Mouse (Mus musculus): ENCODE data around the gene Ndc80. TPM values are rescaled to one million over a fixed set of nuclear protein-coding genes. Genes with fewer than 3 reads are reported as not detected.
"Not testable (repeated sequence)": the region's sequence is repeated elsewhere in the genome, so short reads cannot be mapped to it uniquely, and the experiment has no call there.

Ndc80 gene
- 24.4 TPM for polyA plus RNA-seq (2021)

GRCm38 (mm10) chr17:71526711-71527564, at the start of gene Ndc80:
TSS of gene Ndc80 (minus strand) at chr17:71526857.
- no peaks in the 10 kb centered on the region for H3K27me3 ChIP-seq
- peak; percentile 86 for DNase-seq (ENCODE audit: low read depth, low spot score)
- CTCF ChIA-PET: interaction anchor here (0.9 kb wide), 1 partner anchor 15 kb away, joined by 3 read pairs; no protein-coding TSS in a partner anchor
- POLR2A ChIA-PET: interaction anchor here (1.3 kb wide), 1 partner anchor 25 kb away, joined by 3 read pairs; the partner anchor contains the start of gene Spdya
- peak; percentile 99 for ATAC-seq
- no peak for TF ChIP-seq CTCF (IDR thresholded peaks at IDR 0.05)
- in situ Hi-C loops (cut with MboI; ENCODE audit: low pct_unique_long_range_greater_than_20kb): no loop called here

- ChIA-PET CTCF (interaction anchor here (0.8 to 1.6 kb wide), 3 partner anchors 9 to 362 kb away, joined by 3 to 6 read pairs (median 4); no protein-coding TSS in a partner anchor), POLR2A (no interaction called here)
- in situ Hi-C loops (cut with MboI; ENCODE audit: low pct_unique_long_range_greater_than_20kb): no loop called here
- no peak for DNase-seq (ENCODE audit: low read depth, low spot score)
- TF ChIP-seq CTCF (IDR thresholded peaks at IDR 0.05): peak; percentile 48
- ATAC-seq: no peak
- no peaks in the 10 kb centered on the region for H3K27me3 ChIP-seq
Measured at GRCm38 (mm10) chr17:71561631-71562030, 35.0 kb upstream of the Ndc80 start.

- no peak for TF ChIP-seq CTCF (IDR thresholded peaks at IDR 0.05)
- in situ Hi-C loops (cut with MboI; ENCODE audit: low pct_unique_long_range_greater_than_20kb): loop anchor here (10.0 kb wide), 2 partner anchors 322 to 1232 kb away; no protein-coding TSS in a partner anchor
- H3K27me3 ChIP-seq: peaks cover 11% of the 10 kb centered on the region
- ChIA-PET CTCF (interaction anchor here (0.8 to 1.1 kb wide), 3 partner anchors 9 to 26 kb away, joined by 3 to 4 read pairs (median 3); no protein-coding TSS in a partner anchor), POLR2A (no interaction called here)
- no peak for DNase-seq (ENCODE audit: low read depth, low spot score)
- no peak for ATAC-seq
Measured at GRCm38 (mm10) chr17:71552901-71553300, 26.2 kb upstream of the Ndc80 start.

GRCm38 (mm10) chr17:71551757-71552451, 25.2 kb upstream of the Ndc80 start, which contains the start of gene Spdya:
TSS of gene Spdya (plus strand) at chr17:71552061.
- DNase-seq (ENCODE audit: low read depth, low spot score) (peak; percentile 13), ATAC-seq (peak; percentile 97)
- in situ Hi-C loops (cut with MboI; ENCODE audit: low pct_unique_long_range_greater_than_20kb): loop anchor here (10.0 kb wide), 2 partner anchors 323 to 1233 kb away; no protein-coding TSS in a partner anchor
- H3K27me3 ChIP-seq: peaks cover 11% of the 10 kb centered on the region
- CTCF ChIA-PET: interaction anchor here (1.1 kb wide), 1 partner anchor 10 kb away, joined by 4 read pairs; no protein-coding TSS in a partner anchor
- TF ChIP-seq CTCF (IDR thresholded peaks at IDR 0.05): no peak
- POLR2A ChIA-PET: interaction anchor here (1.2 kb wide), 1 partner anchor 26 kb away, joined by 3 read pairs; the partner anchor contains the start of gene Ndc80

GRCm38 (mm10) chr17:71551350-71551749, 24.7 kb upstream of the Ndc80 start:
- ChIA-PET CTCF (interaction anchor here (1.4 kb wide), 1 partner anchor 23 kb away, joined by 3 read pairs; no protein-coding TSS in a partner anchor), POLR2A (interaction anchor here (1.2 kb wide), 1 partner anchor 25 kb away, joined by 3 read pairs; the partner anchor contains the start of gene Ndc80)
- TF ChIP-seq CTCF (IDR thresholded peaks at IDR 0.05): no peak
- DNase-seq (ENCODE audit: low read depth, low spot score) (no peak), ATAC-seq (no peak)
- in situ Hi-C loops (cut with MboI; ENCODE audit: low pct_unique_long_range_greater_than_20kb): loop anchor here (10.0 kb wide), 2 partner anchors 323 to 1233 kb away; no protein-coding TSS in a partner anchor
- peaks cover 11% of the 10 kb centered on the region for H3K27me3 ChIP-seq

- ChIA-PET POLR2A (interaction anchor here (0.7 kb wide), 1 partner anchor 860 kb away, joined by 3 read pairs; no protein-coding TSS in a partner anchor), CTCF (interaction anchor here (0.5 kb wide), 1 partner anchor 69 kb away, joined by 3 read pairs; no protein-coding TSS in a partner anchor)
- TF ChIP-seq CTCF (IDR thresholded peaks at IDR 0.05): no peak
- DNase-seq (ENCODE audit: low read depth, low spot score): no peak
- no peak for ATAC-seq
- peaks cover 11% of the 10 kb centered on the region for H3K27me3 ChIP-seq
- in situ Hi-C loops (cut with MboI; ENCODE audit: low pct_unique_long_range_greater_than_20kb): no loop called here
Measured at GRCm38 (mm10) chr17:71548586-71548985, 21.9 kb upstream of the Ndc80 start.

- no peak for ATAC-seq
- in situ Hi-C loops (cut with MboI; ENCODE audit: low pct_unique_long_range_greater_than_20kb): no loop called here
- no peak for DNase-seq (ENCODE audit: low read depth, low spot score)
Measured at GRCm38 (mm10) chr17:71537164-71537563, 10.5 kb upstream of the Ndc80 start.

GRCm38 (mm10) chr17:71535595-71535994, 8.9 kb upstream of the Ndc80 start:
- H3K27me3 ChIP-seq; in situ Hi-C loops (cut with MboI; ENCODE audit: low pct_unique_long_range_greater_than_20kb); POLR2A ChIA-PET; CTCF ChIA-PET; DNase-seq (ENCODE audit: low read depth, low spot score); ATAC-seq: not testable (repeated sequence)

More at GRCm38 (mm10) chr17:71537164-71537563, 10.5 kb upstream of the Ndc80 start:
- no peak for TF ChIP-seq CTCF (IDR thresholded peaks at IDR 0.05)
- ChIA-PET CTCF (no interaction called here), POLR2A (no interaction called here)
- H3K27me3 ChIP-seq: no peaks in the 10 kb centered on the region

- ATAC-seq: no peak
- TF ChIP-seq CTCF (IDR thresholded peaks at IDR 0.05): no peak
- in situ Hi-C loops (cut with MboI; ENCODE audit: low pct_unique_long_range_greater_than_20kb): no loop called here
- ChIA-PET POLR2A (no interaction called here), CTCF (no interaction called here)
- H3K27me3 ChIP-seq: no peaks in the 10 kb centered on the region
- DNase-seq (ENCODE audit: low read depth, low spot score): no peak
Measured at GRCm38 (mm10) chr17:71528042-71528441, 1.4 kb upstream of the Ndc80 start.

GRCm38 (mm10) chr17:71526302-71526708, 352 bp downstream of the Ndc80 start:
- no peaks in the 10 kb centered on the region for H3K27me3 ChIP-seq
- DNase-seq (ENCODE audit: low read depth, low spot score) (no peak), ATAC-seq (peak; percentile 17)
- POLR2A ChIA-PET: interaction anchor here (0.6 to 1.3 kb wide), 2 partner anchors 25 to 33 kb away, joined by 3 read pairs; partner anchors contain the start of gene Spdya
- CTCF ChIA-PET: interaction anchor here (0.9 kb wide), 1 partner anchor 14 kb away, joined by 3 read pairs; no protein-coding TSS in a partner anchor
- in situ Hi-C loops (cut with MboI; ENCODE audit: low pct_unique_long_range_greater_than_20kb): no loop called here
- no peak for TF ChIP-seq CTCF (IDR thresholded peaks at IDR 0.05)

All from Patski (cell line).